Mouse (Mus musculus): Measurements from ENCODE around the gene Adra1b.

- TF ChIP-seq POLR2A (IDR thresholded peaks at IDR 0.05; ENCODE audit: borderline replicate concordance, control insufficient read depth, low read depth, low read length) (no peak), CTCF (IDR thresholded peaks at IDR 0.05; ENCODE audit: control insufficient read depth, insufficient read depth, low read length) (no peak)
Observed at GRCm38 (mm10) chr11:43776324-43776694, 124.7 kb downstream of the Adra1b start.
